Mouse (Mus musculus) olfactory bulb, adult 2 months (tissue): Measurements from ENCODE around the gene Atp2a3. TPM values are rescaled to one million over a fixed set of nuclear protein-coding genes. Genes with fewer than 3 reads are reported as not detected.

Experiments used
- H3K27ac ChIP-seq: fragments of 200-500 bp; 2 replicates; pipeline ENCODE4 v1.5.1; 2012; ENCODE audit warnings: low read depth, low read length; ENCODE audit not compliant: insufficient read depth
- H3K4me1 ChIP-seq: fragments of 200-500 bp; 2 replicates; pipeline ENCODE4 v1.6.1; 2012; ENCODE audit warnings: low read length; ENCODE audit not compliant: control insufficient read depth, insufficient read depth
- H3K4me3 ChIP-seq: fragments of 200-500 bp; 2 replicates; pipeline ENCODE4 v1.5.1; 2012; ENCODE audit warnings: mild to moderate bottlenecking, low read depth, low read length, moderate library complexity; ENCODE audit not compliant: insufficient read depth
- CTCF ChIP-seq: fragments of 200-500 bp; IDR thresholded peaks from 2 replicates; pipeline ENCODE4 v1.5.1; 2012; ENCODE audit warnings: low read depth, mild to moderate bottlenecking, low read length, moderate library complexity; ENCODE audit not compliant: insufficient read depth
- POLR2A ChIP-seq: fragments of 200-500 bp; IDR thresholded peaks from 2 replicates; pipeline ENCODE4 v1.6.1; 2012; ENCODE audit warnings: mild to moderate bottlenecking, low read depth, low read length, moderate library complexity; ENCODE audit not compliant: insufficient read depth
- WGBS: fragments of 180-500 bp; shearing (Covaris S2); methylation state at CpG from one replicate; pipeline ENCODE4 v1.1.7; 2018; 5-methylcytosine and 5-hydroxymethylcytosine counted together
- polyA plus RNA-seq: library from polyadenylated mRNA; stranded (reverse); fragments of >200 nt; gene quantifications from 2 replicates; pipeline ENCODE4 v1.2.4, GENCODE M21; 2012; ENCODE audit warnings: low replicate concordance; ENCODE audit not compliant: missing spikeins, insufficient read depth, insufficient read length

Gene Atp2a3
- polyA plus RNA-seq, 1 experiment, result not detected

DNA sequence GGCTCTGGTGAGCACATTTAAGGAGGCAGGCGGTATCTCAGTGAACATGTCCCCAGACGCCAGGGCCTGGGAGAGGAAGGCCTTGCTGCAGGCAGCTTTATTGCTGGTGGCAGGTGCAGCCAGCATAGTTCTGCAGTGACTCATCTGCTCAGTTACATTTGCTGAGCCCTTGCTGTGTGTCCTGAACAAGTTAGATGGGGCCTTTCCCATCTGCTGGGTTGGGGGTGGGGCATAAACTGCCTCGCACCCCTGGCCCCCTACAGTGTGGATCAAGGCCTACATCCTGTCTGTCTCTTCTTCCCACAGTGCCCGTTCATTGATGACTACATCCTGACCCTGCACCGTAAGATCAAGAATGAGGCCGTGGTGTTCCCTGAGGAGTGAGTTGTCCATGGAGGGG, 75.9 kb downstream of the Atp2a3 start:
- 47% methylated on average over 6 of the region's 6 CpGs for WGBS
- Histone ChIP-seq H3K4me3 (no peak overlapping the region), H3K27ac (peak overlapping the region; percentile 43), H3K4me1 (peaks cover 19% of the 10 kb centered on the region)
- TF ChIP-seq CTCF, result no peak
- TF ChIP-seq POLR2A, result no peak

DNA sequence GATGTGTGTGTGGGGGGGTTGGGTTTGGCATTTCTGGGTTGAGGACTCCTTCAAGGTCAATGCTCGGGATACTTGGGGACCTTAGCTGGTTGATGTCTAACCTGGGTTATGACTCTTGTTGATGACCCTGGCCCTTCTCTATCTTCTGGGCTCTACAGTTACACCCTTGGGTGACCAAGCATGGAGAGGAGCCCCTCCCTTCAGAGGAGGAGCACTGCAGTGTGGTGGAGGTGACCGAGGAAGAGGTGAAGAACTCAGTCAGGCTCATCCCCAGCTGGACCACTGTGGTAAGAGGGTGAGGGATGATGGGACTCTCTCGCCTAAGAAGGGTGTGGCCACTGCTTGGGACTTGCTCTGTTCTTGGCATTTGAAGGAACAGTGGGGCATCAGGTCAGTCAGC, 76.7 kb downstream of the Atp2a3 start:
- 91% methylated on average over 3 of the region's 3 CpGs for WGBS
- no peak overlapping the region for H3K27ac ChIP-seq
- H3K4me1 ChIP-seq, result peaks cover 19% of the 10 kb centered on the region
- TF ChIP-seq CTCF (no peak), POLR2A (no peak)
- no peak overlapping the region for H3K4me3 ChIP-seq

DNA sequence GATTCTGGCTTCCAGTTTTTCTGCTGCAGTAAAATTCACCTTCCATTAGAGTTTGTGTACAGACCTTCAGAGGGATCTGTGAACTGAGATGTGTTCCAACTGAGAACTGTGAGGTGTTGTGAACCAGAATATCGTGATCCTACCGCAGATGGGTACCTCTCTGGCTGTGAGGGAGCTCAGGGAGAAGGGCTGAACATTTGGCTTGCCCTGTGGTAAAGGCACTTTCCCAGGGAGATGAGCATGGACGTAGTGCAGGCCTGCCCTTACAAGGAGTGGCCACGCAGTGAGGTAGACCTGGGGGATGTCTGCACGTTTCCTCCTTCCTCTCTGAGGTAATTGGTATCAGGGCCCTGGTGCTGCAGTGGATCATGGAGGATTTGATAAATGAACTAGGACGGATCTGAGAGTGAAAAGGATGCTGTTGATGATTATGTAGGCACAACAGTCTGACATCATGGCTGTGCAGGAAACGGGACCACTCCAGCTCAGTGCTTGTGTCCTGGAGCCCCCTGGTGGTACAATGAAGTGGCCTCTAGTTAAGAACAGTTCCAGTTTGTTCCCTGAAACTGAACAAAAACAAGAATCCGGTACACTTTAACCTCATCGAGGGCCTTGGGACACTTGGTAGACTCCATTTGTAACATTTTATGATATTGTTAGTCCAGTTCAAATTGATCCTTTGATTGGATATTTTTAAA, 78.3 kb downstream of the Atp2a3 start:
- TF ChIP-seq CTCF (peak; percentile 45; the same call in 1 of the 2 replicates), POLR2A (no peak)
- Histone ChIP-seq H3K27ac (no peak overlapping the region; the same call in 1 of the 2 replicates), H3K4me1 (peaks cover 23% of the 10 kb centered on the region), H3K4me3 (no peak overlapping the region)
- WGBS, result 52% methylated on average over 9 of the region's 9 CpGs

Other genes starting within 250 kb of the Atp2a3 start
- gene Cyb5d2, start 165.0 kb upstream of the Atp2a3 start, polyA plus RNA-seq, result not detected in 2 replicates
- gene Zzef1, start 164.9 kb upstream of the Atp2a3 start, polyA plus RNA-seq, result 28.8 TPM in 1 of 2 replicates, not detected in the other
- not detected in 2 replicates for gene P2rx1, start 37.9 kb downstream of the Atp2a3 start, polyA plus RNA-seq
- not detected in 2 replicates for gene Camkk1, start 57.8 kb downstream of the Atp2a3 start, polyA plus RNA-seq
- gene Ncbp3, start 86.6 kb downstream of the Atp2a3 start, polyA plus RNA-seq, result not detected in 2 replicates
- not detected in 2 replicates for gene Itgae, start 129.4 kb downstream of the Atp2a3 start, polyA plus RNA-seq
- gene Haspin, start 177.1 kb downstream of the Atp2a3 start, polyA plus RNA-seq, result not detected in 2 replicates
- not detected in 2 replicates for gene P2rx5, start 199.3 kb downstream of the Atp2a3 start, polyA plus RNA-seq
- gene Emc6, start 215.9 kb downstream of the Atp2a3 start, polyA plus RNA-seq, result not detected in 2 replicates
- not detected in 2 replicates for gene Tax1bp3, start 215.9 kb downstream of the Atp2a3 start, polyA plus RNA-seq
- not detected in 2 replicates for gene Ctns, start 237.9 kb downstream of the Atp2a3 start, polyA plus RNA-seq
- gene Shpk, start 238.3 kb downstream of the Atp2a3 start, polyA plus RNA-seq, result not detected in 2 replicates